Mouse (Mus musculus) MEL (cell line): ENCODE measurements around the gene Dnah10.

Source experiments
- CHD2 ChIP-seq: IDR thresholded peaks from 2 replicates; pipeline ENCODE4 v1.6.1; 2011; ENCODE audit warnings: low read length, improper control_type of control experiment
- CTCF ChIP-seq, 3 experiments: IDR thresholded peaks in 2 of 3; conservative IDR thresholded peaks in 1 of 3; 2 replicates each; pipeline ENCODE4 v1.5.1; 2011 to 2012; ENCODE audit warnings: low read length in 3 of 3, low read depth in 2 of 3, mild to moderate bottlenecking in 2 of 3, improper control_type of control experiment in 1 of 3, inconsistent platforms in 1 of 3, mixed read lengths in 1 of 3, moderate library complexity in 1 of 3; ENCODE audit not compliant: control insufficient read depth in 1 of 3, insufficient read depth in 1 of 3, poor library complexity in 1 of 3, severe bottlenecking in 1 of 3
- ELF1 ChIP-seq: IDR thresholded peaks from 2 replicates; pipeline ENCODE4 v1.6.1; 2014; ENCODE audit warnings: low read depth, mild to moderate bottlenecking, inconsistent platforms, low read length, improper control_type of control experiment, moderate library complexity
- EP300 ChIP-seq, 2 experiments: IDR thresholded peaks; 2 replicates each; pipeline ENCODE4 v1.6.1; 2011; ENCODE audit warnings: improper control_type of control experiment in 2 of 2, low read length in 2 of 2, low read depth in 1 of 2, mild to moderate bottlenecking in 1 of 2
- GABPA ChIP-seq: IDR thresholded peaks from 2 replicates; pipeline ENCODE4 v1.6.1; 2012; ENCODE audit warnings: low read depth, mild to moderate bottlenecking, inconsistent platforms, low read length, improper control_type of control experiment, moderate library complexity
- GATA1 ChIP-seq: IDR thresholded peaks from 2 replicates; pipeline ENCODE4 v1.6.1; 2011; ENCODE audit warnings: low read depth, low read length, improper control_type of control experiment
- MXI1 ChIP-seq: IDR thresholded peaks from 2 replicates; pipeline ENCODE4 v1.6.1; 2011; ENCODE audit warnings: mild to moderate bottlenecking, low read depth, low read length, improper control_type of control experiment
- MYB ChIP-seq: IDR thresholded peaks from 2 replicates; pipeline ENCODE4 v1.6.1; 2011; ENCODE audit warnings: mild to moderate bottlenecking, low read depth, low read length, improper control_type of control experiment
- POLR2A ChIP-seq, 2 experiments: IDR thresholded peaks; 2 replicates each; pipeline ENCODE4 v1.6.1; 2011 to 2012; ENCODE audit warnings: low read length in 2 of 2, mild to moderate bottlenecking in 2 of 2, control low read depth in 1 of 2, improper control_type of control experiment in 1 of 2, low read depth in 1 of 2, moderate library complexity in 1 of 2; ENCODE audit not compliant: control insufficient read depth in 1 of 2, insufficient read depth in 1 of 2, poor library complexity in 1 of 2
- ZNF384 ChIP-seq: IDR thresholded peaks from 2 replicates; pipeline ENCODE4 v1.6.1; 2012; ENCODE audit warnings: low read depth, mild to moderate bottlenecking, inconsistent platforms, low read length, improper control_type of control experiment

DNA sequence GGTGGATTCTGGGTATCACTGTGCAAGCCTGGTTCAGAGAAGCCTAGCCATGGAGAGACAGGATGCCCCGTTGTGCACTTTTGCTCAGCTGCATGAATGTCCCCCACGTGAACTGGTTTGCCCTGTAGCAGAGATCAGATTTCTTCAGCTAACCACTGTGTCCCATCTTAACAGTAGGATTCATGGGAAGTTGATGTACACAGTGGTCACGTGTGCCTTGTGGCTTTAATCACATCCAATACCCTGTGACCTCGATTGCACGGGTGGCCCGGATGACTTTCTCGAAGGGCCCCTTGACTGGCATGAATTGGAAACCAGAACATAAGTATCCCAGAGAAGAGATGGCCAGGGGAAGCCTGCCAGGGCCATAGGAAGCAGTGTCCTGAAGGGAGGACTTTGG, 67.2 kb downstream of the Dnah10 start:
- TF ChIP-seq GATA1 (no peak), MXI1 (no peak), EP300 (IDR thresholded peaks at IDR 0.05; ENCODE audit: low read depth in 1 of 2, low read length in 2 of 2) (no peak), GABPA (no peak), CTCF (IDR thresholded peaks at IDR 0.05 in 2 of 3, conservative IDR thresholded peaks at IDR 0.05 in 1 of 3; ENCODE audit: control insufficient read depth in 1 of 3, insufficient read depth in 1 of 3, low read depth in 2 of 3, low read length in 3 of 3, poor library complexity in 1 of 3, severe bottlenecking in 1 of 3) (no peak), ELF1 (no peak), POLR2A (IDR thresholded peaks at IDR 0.05; ENCODE audit: control insufficient read depth in 1 of 2, insufficient read depth in 1 of 2, low read depth in 1 of 2, low read length in 2 of 2, poor library complexity in 1 of 2) (no peak), CHD2 (no peak), ZNF384 (no peak), MYB (no peak)
